Mouse (Mus musculus) megakaryocyte-erythroid progenitor cell, adult 5 weeks (primary cell): Measurements from ENCODE around the gene Nedd1. TPM values are rescaled to one million over a fixed set of nuclear protein-coding genes. Genes with fewer than 3 reads are reported as not detected.

Experiments used
- polyA plus RNA-seq: library from polyadenylated mRNA; stranded (reverse); fragments of >175 nt; gene quantifications from 2 replicates; pipeline ENCODE4 v1.2.3, GENCODE M21; 2012

The Nedd1 gene
- polyA plus RNA-seq: 14.8 and 15.6 TPM in 2 replicates

DNA sequence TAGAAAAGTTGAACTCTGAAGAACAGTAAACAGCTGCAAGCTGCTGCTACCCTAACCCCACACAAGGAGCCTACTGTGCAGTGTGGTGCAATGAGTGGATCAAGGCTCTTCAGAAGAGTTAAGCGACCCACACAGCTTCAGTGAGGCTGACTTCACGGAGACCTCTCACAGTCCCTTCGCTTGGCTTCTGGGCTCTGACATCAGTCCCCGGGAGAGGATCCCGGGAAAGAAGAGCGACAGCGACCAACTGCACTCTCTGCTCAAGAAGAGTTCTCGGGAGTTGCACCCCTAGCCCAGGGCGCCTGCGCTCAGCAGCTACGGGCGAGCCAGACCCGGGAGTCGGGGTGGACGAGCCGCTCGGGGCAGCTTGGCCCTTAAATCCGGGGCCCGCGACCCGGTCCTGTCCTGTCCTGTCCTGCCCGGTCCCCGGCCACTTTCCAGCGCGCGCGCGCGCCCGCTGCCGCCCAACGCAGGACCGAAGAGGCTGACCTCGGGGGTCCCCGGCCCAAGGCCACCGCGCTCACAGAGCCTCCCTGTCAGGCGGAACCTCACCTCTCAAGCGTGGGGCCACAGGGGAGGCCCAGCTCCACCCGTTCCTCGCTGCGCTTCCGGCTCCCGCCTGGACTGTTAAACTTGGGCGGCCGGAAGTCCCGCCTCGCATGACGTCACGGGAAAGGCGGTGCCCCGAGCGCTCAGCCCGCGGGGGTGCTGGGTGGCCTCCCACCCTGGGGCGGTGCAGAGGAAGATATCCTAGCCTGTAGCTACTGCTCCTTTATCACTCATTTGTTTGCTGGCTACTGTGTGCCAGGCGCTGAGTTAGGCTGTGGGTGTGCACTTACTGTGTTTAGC lies at the start of gene Nedd1:
Nedd1 (minus strand) TSS at position 650 of the 849 bp plus-strand sequence.

